Mouse (Mus musculus) left cerebral cortex, adult 18-20 months (tissue): ENCODE data around the gene Cd96. TPM values are rescaled to one million over a fixed set of nuclear protein-coding genes. Genes with fewer than 3 reads are reported as not detected.
"Not testable (repeated sequence)": the region's sequence is repeated elsewhere in the genome, so short reads cannot be mapped to it uniquely, and the experiment has no call there.

ENCODE experiments used
- DNase-seq, 2 experiments: peaks; one replicate each; pipeline ENCODE4 v3.0.0; 2021 to 2022; ENCODE audit warnings: low spot score in 2 of 2, mixed read lengths in 1 of 2
- long read RNA-seq, 2 experiments: library from polyadenylated mRNA; stranded (forward); transcript quantifications; one replicate each; pipeline ENCODE4 v2.0.0; 2021
- total RNA-seq, 2 experiments: library from RNA; stranded (reverse); gene quantifications; 2 replicates each; pipeline ENCODE4 v1.2.3; 2021

Cd96 gene
- under 1 TPM in 1 of 2 experiments, not detected in 1; 0.16 TPM for total RNA-seq
- long read RNA-seq, experiment 1, partial matches to known transcripts, result 0 of 1 reads
- long read RNA-seq, experiment 1, other reads (novel, unspliced or antisense), result 1 of 1 reads
- long read RNA-seq, experiment 2, result 0 reads

DNA sequence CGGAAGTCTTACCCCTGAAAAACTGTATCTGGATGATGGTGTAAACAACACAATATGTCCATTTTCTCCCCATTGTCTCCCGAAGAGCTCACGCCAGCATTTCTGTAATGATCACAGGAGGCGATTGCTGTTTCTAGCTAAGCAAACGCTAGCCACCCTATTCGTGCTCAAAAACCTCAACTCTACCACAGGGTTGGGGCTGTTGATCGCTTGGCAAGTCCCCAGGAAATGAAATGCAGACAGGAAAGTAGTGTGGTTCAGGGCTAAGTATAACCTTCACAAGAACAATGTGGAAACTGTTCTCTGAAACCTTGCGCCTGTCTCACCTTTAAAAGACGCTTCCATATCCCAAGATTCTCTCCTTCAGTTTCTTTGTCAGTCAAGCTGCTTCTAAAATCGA lies at the start of gene Cd96:
Gene Cd96, minus strand, starts transcription at position 232 of the 400 bp plus-strand sequence.
- DNase-seq, result no peak

DNA sequence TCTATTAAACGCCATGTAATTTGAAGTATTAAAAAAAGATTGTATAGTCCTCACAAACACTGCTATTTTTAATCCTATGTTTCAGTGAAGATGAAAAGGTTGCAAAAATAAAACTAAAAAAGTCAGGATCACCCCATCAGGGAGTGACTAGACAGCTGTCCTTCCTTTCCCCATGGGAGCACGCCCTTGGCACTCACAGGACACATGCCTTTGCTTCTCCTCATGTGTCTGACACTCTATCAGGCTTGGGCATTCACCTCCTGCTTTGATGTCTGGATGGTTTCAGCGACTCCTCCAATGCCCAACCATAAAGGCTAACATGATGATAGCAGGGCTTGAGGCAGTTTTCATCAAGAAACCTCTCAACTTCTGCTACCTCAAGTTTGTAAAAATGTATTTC lies 46.9 kb upstream of the Cd96 start:
- DNase-seq, result no peak

DNA sequence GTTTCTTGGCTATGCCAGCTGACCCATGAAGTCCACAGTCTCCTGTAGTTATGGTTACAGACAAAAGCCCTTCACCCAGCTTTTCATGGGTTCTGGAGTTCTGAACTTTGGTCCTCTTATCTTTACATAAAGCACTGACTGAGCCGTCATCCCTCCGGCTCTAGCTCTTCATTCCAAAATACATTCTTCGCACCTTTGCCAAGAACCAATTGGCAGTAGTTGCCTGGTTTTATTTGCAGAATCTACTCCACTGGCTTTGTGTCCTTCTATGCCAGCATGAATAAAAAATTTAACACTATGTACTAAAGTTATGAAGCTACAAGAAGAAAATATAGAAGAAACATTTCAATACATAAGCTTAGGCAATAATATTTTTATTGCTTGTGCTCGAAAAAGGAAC lies 45.3 kb upstream of the Cd96 start:
- DNase-seq, result no peak

DNA sequence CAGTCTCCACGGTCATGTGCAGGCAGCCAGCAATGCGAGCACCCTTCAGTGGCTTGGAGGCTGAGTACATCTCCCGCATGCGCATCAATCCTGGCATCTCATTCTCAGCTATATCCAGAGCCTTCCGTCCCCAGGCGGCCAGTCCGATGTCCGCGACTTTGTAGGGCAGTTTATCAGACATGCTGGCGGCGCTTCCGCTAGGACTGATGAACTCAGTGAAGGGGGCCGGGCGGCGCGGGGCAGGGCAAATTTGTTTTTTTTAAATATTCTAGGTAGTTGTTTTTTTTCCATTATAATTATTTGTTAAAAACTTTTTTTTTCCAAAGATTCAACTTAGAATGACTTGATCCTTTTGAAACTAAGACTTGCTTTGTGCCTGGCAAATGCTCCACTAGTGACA lies 34.8 kb upstream of the Cd96 start, which contains the start of gene Gm4737:
Gene Gm4737, minus strand, starts transcription at position 246 of the 400 bp plus-strand sequence.
- DNase-seq, result not testable (repeated sequence)

DNA sequence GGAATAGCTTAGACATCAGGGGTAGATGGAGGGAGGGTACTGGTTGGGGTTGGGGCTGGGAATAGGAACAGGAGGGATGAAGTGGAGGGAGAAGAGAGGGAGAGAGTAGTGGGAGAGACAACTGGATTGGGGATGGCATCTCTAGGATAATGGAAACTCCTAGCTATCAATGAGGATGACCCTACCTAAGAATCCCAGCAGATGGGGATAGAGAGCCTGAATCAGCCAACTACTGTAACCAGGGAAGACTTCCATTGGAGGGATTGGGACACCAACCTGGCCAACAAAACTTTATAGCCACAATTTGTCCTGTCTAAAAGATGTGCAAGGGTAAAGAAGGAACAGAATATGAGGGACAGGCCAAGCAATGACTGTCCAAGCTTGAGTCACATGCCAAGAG lies 31.1 kb upstream of the Cd96 start:
- DNase-seq, result no peak

DNA sequence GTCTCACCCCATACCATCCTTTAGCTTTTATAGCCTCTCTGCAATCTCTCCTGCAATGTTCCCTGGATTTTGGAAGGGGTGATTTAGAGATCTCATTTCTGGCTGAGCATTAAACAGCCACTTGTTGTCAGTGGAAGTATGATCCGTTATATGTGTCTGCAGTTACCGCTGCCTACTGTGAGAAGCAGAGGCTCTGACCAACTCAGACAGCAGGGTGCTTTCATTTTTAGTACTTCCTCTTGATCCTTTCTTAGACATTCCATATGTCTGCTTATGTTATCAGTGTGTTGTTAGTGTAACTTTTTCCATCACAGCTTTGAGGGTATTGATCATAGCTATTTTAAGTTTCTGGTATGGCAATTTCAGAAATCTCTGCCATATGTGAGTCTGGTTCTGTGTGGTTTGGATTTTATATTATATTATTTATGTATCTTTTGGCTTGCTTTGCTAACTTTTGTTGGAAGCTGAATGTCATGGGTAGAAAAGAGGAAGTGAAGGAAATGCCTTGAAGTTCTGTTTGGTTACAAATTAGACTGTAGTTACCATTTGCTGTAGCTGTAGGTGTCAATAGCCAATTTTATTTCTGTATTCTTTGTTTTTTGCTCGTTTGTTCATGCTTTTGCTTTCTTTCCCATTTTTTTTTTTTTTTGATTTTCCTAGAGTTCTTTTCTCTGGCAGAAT lies 28.8 kb upstream of the Cd96 start:
- DNase-seq, result no peak

DNA sequence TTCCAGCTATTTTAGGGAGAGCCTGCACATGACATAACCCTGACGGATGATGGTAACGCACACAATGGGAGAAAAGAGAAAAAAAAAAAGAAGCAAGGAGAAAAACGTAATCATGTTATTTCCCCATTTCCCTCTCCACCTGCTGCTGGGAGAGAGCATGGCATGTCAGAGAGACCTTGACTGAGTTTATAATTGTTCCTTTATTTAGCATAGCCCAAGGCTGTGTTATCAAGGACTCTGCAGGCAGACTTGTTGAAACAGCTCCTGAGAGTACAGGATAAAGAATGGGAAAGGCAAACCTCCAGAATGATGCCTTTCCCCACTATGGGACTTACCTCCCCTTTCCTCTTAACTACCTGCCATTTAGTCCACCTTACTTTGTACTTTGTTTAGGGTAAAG lies 26.9 kb upstream of the Cd96 start:
- DNase-seq, result no peak

DNA sequence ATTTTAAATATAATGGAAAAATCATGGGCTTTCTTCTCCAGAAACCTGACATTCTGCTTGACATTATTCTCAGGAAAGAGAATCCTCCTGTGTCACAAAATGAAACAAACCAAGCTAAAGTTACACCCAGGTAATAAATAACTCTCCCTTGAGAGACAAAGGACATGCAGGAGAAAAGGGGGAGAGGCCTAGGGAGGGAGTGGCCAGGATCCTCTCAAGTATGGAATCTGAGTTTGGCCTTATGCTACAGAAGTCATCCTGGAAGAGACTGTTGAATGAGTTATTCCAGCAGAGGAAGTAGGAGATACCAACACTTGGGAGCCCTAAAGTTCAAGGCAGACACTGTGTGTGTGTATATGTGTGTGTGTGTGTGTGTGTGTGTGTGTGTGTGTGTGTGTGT lies 2.2 kb upstream of the Cd96 start:
- no peak for DNase-seq

DNA sequence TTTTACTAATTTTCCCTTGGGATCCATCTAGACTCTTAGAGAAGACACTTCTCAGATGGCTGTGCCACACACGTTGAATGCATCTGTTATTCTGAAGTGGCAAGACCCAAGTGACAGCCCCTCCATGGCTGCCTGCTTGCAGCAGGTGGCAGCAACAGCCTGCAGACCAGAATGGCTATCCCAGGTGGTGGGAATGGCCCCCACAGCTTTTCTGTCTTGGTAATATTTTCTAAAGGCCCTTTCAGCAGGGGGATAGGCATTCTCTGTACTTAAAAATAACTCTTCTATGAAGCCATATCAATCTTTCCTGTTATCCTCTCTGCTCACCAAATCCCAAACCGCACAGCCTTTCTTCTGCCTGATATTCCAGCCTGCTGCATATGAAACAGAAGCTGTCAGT lies 1.4 kb upstream of the Cd96 start:
- DNase-seq, result peak; percentile 12 to 33

DNA sequence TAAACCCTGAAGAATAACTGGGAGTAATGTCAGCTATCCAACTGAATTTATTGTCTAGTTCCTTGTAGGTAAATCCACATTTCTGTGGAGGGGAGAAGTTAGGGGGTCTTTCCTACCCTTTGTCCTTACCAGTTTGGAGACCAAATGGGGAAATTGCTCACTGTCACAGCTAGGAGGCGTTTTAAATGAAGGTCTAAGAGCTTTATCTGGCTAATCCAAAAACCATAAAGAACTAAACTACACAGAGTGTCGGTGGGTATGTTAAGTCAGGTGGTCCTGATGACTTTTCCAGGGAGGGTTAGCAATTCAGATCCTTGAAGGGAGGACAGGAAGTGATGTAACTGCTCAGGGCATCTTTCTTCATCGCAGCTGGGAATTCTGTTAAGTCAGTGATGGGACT lies 556 bp upstream of the Cd96 start:
- DNase-seq, result no peak

DNA sequence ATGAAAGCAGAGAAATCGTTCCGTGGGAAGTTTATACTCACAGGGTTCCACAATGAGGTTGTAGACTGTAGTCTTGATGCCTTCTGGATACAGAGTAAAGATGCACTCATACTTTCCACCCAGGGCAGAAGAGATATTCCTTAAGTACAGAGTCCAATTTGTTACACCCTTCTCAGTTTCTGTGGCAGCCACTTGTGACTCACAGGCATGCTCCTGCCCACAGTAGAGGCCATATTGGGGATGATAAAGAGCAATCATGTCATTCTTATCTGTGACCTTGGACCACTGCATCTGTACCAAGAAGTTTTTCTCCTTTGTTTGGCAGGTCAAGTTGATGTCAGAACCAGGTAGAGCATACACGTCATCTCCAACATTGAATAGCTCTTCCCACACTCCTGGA lies 2.4 kb downstream of the Cd96 start:
- no peak for DNase-seq

DNA sequence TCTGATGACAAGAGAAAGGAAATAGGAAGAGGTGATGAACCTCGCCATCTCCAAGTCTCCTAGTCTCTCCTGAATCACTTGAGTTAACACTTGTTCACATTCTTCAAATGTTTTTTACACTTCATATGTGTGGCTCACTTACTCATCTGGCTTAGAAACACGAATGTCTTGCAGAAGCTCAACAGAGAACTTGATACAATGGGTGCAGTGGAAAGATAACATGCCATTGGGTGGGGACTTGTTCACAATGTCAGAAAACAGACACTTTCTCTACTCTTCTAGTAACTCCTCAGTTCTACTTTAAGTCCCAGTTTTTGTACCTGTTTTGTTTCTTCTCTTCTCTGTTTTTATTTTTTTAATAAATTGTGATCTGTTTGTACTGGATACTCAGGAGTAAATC lies 5.3 kb downstream of the Cd96 start:
- DNase-seq, result no peak

DNA sequence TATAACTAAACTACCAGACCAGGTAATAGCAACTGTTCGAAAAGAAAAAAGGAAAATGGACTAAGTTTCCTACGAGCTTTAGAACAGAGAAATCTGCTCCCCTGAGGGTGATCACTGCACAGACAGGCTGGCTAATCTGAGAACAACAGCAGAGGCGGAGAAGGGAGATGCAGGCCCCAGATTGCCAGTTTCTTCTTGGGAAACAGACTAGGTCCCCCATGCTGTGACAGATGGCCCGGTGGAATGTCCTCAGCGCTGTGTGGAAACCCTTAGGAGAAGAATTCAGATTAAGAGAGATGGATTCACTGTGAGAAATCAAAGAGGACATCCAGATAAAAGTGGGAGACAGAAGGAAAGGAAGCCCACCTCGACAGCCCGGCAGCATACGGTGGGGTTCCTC lies 10.5 kb downstream of the Cd96 start:
- DNase-seq, result peak; percentile 10 to 42

DNA sequence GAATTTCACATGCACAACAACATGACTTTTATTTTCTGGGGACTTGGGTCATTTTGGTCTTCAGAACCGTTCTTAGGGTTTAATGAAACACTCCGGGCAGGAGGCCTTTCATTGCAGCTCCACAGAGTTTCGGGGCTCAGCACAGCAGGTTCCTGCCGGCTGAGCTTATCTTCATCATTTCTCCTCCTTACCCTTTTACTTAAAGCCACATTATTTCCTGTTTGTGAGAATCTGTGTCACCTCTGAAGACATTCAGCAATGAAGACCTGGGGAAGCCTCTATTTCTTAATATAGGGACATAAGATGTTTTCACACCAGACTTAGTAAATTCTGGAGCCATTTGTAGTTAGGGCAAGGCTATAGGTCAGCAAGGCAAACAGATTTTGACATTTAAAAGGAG lies 12.6 kb downstream of the Cd96 start:
- no peak for DNase-seq

DNA sequence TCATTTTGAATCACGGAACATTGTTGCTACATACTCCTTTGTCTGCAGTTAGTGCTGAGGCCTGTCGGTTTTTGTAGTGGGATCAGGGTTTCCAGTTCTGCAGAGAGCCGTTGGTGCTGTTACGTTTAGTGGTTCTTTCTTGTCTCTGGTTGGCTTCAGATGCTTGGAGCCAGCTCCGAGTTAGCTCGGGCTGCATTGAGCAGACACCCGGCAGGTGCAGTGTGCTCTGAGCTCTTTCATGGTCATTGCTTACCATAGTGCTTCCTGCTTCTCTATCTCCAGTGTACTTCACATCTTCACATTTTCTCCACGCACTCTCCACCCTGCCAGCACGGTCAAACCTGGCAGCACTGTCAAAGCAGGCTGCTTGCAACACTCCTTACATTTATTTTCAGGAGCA lies 15.6 kb downstream of the Cd96 start:
- no peak for DNase-seq

DNA sequence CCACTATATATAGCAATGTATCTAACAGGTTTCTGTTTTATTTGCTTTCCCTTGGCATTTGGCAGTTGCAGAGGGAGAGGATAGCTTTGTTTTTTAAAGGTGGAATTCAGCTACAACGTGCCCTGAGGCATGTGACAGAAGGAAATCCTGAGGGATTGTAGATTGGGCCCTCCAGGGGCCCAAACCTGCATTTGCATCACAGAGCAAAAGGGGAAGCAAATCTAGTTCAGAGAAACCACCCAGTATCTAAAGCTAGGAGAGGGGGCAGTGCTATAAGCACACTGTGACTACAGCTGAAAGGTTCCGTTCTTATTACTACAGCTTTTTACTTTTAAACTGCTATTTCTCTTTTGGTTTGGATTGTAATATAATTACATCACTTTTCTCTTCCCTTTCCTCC lies 18.3 kb downstream of the Cd96 start:
- no peak for DNase-seq

DNA sequence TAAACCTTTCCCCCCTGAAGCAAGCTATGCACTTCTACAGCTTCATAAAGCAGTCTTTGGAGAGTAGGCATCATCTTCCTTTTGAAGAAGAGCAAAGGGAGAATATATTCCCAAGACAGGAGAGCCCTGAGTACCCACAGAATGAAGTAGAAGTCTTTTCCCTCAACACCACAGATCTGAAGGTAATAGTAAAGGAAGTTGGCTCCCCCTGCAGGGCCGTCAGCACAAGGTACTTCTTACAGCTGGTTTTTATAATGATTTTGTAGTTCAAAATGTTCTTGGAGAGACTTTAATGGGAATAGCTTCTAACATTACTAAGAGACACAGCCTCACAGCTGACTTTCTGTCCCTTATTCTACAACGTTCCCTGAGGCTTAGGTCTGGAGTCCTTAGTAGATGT lies 19.8 kb downstream of the Cd96 start:
- DNase-seq, result peak; percentile 27 to 40

DNA sequence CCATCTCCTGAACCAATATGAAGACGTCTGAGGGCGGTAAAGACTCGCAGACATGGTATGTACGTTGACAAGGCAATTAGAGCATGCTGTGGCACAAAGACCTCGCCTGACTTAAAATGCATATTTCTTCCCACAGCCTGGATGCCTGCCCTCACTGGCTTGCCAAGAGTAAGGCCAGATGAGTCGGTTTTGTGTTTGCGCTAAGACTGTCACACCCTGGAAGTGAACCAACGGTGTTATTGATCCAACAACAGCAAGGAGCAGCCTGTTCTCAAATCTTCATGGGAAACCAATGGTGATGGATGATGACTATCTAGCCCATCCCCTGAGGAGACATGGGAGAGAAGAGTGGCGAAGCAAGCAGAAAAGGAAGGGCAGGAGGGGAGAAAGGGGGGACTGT lies 22.6 kb downstream of the Cd96 start:
- no peak for DNase-seq

DNA sequence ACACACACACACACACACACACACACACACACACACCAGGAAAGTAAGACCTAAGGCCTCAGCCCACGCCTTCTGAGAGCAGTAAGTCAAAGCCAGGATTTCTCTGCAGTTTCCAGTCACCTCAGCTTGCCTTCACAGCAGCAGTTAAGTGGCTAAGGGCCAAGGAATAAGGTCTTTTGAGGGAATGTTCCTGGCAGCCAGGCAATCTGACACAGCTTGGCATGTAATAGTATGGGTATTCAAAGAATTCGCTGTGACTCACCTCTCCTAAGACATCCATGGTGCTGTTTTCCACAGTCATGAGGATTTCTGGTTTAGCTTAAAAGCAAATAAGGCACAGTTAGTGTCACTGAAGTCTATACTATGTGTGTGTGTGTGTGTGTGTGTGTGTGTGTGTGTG lies 25.6 kb downstream of the Cd96 start:
- peak; percentile 6 to 7 for DNase-seq

DNA sequence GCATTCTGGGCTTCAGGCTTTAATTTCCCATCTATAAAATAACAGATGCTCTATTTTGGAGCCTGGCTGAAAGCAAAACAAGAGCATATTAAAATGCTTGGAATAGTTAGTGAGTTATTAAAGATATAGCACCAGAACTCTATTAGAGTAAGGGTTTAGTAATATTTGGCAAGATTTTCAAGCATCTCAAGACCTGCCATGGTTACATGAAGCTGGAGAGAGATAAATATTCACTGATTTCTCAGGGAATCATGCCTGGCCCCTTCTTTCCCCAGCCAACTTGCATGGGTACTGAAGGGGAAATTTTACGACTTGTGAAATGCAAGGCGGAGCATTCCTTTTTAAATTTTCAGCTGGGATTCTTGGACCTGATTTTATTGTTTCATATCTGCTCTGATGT lies 27.1 kb downstream of the Cd96 start:
- no peak for DNase-seq

DNA sequence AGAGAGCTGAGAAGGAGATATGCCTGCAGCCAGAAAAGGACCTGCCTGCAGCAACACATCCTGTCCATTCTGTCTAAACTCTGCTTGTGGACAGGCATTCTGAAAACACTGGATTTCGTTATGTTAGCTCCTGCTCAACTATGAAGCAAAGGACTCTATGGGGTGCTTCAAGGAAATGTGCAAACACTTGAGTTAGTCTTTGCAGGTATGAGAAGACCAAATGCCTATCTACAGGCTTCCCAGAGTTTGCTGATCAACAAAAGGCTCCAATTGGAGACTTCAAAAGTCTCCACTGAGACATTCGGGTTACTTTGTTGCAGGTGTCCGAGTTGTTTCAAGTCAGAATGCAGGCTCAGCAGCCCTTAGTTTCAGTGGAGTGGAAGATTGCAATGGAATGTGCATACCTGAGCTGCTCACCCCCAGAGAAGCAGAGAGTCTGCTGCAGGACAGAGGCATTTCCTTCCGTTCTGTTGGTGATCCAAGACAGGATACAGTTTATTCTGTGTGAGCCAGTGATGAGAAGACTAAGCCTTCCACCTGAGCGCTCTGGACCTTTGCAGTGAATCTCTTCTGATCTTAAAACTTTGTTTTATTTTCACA lies 33.1 kb downstream of the Cd96 start:
- DNase-seq, result no peak

DNA sequence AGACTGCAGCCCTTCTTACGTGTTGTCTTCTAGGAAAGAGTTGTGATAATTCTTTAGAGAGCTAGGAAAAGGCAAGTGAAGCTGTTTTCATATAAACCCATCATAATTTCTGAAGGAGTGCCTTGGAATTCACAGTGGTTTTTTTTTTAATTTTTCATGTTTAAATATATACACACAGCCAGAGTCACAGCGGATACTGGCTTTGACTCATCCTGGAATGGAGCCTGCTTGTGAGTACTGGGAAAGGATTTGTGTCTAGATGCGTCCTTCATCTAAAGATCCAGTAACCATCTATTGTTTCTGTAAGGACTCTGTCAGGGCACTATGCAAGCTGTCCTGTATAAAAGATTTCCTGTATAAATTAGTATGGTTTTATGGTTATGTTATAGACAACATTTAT lies 52.1 kb downstream of the Cd96 start:
- DNase-seq, result no peak

DNA sequence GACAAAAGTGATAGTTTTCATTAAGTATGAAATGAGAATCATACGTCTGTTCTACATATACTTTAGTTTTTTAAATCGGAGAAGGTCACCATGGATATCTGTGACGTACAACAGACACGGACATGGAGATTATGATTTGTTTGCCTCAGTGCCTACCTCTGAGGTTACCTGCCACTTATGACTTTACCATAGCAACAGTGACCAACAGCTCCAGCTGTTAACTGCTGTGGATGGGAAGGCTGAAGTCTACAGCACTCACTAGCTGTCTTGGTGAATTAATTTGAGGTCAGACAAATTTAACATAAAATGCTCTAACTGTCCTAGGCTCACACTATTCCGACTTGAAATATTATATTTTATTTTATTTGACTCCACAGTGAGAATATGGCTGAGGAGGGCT lies 56.8 kb downstream of the Cd96 start:
- no peak for DNase-seq
